Mouse (Mus musculus): Measurements from ENCODE around the gene Sox5.

DNA sequence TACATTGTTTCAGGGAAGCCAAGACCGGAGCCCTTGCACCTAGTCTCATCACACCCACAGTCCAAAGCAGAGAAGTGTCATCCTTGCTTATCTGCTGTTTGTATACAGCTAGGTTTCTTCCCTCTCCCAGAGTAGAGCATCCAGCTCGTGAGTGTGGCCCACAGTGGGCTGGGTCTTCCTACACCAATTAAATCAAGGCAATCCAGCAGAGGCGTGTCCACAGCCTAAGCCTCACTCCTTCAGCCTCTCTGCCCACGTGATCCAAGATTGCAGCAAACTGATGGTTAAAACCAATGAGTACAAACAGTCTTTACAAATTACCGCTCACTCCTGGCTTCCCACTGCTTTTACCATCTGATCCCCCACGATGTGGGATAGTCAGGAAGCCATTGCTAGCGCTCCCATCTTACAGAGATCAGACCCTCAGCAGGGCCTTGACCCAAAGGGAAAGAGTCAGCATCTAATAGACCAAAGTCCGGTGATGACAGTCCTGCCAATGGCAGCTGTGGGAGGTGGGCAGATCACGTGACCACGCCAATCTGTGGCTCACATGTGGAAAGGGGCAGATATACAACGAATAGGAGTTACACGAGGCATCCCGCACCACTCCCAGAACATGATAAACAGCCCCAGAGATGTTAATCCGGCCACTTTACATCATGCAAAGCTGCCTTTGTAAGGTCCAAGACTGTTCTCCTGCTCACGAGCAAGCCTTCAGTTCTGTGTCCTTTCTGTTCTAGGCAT lies 9.4 kb downstream of the Sox5 start:
- no peak for TF ChIP-seq CTCF (IDR thresholded peaks at IDR 0.05; ENCODE audit: borderline replicate concordance, control insufficient read depth, extremely low read depth, insufficient read depth, low read length, poor library complexity)
- no peak for TF ChIP-seq POLR2A (IDR thresholded peaks at IDR 0.05; ENCODE audit: control insufficient read depth, extremely low read depth, insufficient read depth, low read length, poor library complexity)
